Mouse (Mus musculus) common myeloid progenitor, adult 5-6 weeks (primary cell): ENCODE results near the gene Trpv2. TPM values are rescaled to one million over a fixed set of nuclear protein-coding genes. Genes with fewer than 3 reads are reported as not detected.

Experiments used
- ATAC-seq: replicated peaks from 2 replicates; pipeline ENCODE4 v1.8.0; 2016; ENCODE audit warnings: low read depth, mild to moderate bottlenecking, moderate TSS enrichment, inconsistent platforms; ENCODE audit not compliant: poor library complexity, severe bottlenecking
- total RNA-seq: library from RNA; stranded (forward); fragments of 200-1000, 187-1606 nt; gene quantifications from 2 replicates; pipeline ENCODE4 v1.2.3, GENCODE M21; 2017

The Trpv2 gene
- total RNA-seq: 13.0 and 15.9 TPM in 2 replicates

DNA sequence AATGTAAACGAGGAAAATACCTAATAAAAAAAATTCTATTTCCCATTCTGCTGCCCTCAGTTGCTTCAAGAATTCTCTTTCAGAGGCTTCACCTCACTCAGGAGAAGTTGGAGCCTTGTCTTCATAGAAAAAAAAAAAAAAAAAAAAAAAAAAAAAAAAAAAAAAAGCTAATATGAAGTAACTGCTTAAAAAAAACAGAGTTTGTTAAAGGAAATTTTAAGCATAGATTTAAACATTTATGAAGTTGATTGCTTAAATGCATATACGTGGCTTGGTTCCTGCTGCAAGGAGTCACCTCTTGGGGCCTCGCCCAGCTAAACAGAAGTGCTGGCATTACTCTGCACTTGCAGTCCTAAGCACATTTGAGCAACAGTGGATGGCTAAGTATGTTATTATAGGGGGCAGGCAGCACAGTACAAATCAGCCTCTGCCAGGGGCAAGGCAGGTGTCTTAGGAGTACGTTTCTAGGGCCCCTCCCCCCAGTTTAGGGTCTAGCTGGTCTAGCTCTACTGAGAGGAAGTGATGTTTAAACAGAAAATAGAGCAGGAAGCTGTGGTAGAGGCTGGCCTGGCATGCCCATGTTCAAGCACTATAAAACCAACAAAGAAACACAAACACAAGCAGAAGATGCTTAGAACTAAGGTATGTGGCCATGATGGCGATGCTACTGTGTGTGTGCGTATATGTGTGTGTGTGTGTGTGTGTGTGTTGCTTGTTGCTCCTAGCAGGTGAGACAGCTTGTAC is at the start of gene Trpv2:
Gene Trpv2 (plus strand): TSS at position 528 of the 744 bp plus-strand sequence.
- peak; percentile 43 for ATAC-seq

DNA sequence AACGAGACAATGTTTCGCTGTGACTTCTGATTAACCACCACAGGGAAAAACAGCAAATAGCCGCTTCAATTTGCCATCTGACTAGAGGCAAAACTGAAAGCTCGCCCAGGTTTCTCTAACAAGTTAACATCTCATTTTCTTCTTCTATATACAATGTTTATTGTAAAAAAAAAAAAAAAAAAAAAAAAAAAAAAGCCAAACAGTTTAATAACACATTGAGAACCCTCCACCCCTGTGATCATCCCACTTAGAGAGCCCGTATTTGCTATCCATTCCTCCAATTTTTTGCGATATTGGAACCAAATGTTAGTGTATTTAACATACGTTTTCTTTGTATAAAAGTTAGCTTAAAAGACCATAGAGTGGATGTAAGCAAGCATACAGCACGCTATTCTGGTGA is 37.2 kb upstream of the Trpv2 start:
- no peak for ATAC-seq

DNA sequence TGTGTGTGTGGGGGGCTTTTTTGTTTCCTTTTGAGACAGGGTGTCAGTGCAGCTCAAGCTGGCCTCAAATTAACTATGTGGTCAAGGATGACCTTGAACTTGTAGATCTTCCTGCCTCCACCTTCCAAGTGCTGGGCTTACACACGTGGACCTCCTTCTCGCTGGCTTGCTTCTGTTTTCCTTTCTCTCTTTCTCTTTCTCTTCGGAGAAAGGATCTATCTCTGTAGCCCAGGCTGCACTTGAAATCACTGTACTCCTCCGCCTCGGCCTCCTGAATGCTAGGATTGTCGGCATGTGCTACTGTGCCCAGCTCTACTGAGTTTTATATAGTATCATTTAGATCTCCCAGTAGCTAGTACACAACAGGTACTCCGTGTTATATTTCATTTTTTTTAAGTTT is 36.7 kb upstream of the Trpv2 start:
- ATAC-seq: no peak

DNA sequence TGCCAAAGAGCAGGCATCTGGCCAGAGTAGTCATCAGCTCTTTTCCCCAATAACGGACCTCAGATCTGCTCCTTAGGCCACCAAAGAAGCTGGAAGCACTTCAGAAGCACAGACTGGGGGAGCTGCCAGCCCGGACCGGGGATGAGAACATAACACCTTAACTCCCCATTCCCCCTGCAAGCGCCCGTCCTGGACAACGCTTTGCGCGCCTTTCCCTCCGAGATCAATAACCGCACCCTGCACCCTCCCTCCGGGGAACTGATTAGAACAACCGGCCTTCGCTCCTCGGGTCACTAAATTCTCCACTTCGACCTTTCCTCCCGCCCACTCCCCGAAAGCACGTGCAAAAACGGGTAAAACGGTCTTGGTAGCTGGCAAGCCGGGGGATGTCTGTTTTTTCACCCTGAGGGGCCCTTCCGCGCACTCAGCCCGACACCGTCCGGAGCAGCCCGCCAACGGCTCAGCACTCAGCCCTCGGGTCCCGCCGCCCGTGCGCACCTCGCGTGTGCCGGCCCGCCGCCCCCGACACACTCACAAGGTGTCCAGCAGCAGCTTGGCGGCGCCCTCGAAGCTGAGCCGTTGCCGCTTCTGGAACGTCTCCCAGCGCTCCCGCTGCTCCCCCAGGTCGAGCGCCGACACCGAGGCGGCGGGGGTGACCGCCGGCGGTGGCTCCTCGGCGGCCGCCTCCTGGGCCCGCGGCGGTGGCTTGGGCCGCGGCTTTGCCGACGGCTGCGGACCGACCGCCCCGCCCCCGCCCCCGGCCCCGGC is 35.8 kb upstream of the Trpv2 start:
- ATAC-seq: peak; percentile 42

DNA sequence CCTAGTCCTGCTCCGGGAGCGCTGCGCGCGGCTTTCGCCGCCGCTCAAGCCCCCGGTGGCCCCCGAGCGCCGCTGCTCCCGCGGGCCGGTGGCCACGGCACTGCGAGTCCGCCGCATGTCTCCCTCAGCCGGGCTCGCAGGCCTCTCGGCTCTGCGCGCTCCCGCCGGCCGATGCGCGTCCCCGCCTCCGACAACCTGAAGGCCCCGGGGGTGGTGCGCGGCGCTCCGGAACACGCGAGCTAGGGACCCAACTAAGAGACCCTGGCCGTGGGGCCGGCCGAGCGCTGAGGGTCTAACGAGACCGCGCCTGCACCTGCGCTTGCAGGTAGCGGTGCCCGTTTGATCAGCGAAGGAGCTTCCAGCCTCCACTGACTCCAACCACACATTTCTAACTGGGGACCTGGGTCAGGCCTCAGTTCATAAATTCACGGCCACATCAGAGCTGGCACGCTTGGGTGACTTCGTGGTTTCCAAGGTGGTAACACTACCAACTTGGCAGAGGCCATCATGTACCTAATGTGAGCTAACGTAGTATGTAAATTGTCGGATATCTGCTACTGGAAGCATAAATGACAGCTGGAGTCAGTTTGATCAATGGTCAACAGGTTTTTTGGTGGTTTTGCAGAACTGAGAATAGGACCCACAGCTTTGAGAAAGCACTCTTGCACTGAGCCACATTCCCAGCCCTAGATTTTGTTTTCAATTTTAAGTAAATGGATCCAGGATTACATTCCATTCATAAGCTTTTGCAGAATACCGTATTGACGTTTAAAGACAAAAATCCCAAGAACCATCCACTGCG is 35.0 kb upstream of the Trpv2 start, which contains the start of gene Cenpv:
Gene Cenpv (minus strand): TSS at position 173 of the 802 bp plus-strand sequence.
- ATAC-seq: peak; percentile 55; the same call in 1 of the 2 replicates

DNA sequence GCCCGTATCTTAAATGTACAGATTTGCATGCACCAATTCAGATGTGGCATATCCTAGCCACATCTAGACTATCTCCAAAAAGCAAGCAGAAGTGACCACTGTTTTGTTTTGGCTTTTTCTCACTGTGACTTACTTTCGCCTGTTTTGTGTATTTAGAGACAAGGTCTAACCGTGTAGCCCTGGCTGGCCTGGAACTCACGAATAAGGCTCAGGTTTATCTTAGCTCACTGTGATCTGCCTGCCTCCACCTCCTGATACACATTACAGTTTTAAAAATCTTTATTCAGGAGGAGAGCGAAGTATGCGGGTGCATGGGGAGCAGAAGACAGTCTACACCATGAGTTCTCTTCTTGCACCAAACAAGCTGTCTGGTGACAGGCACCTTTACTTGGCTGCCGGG is 34.1 kb upstream of the Trpv2 start:
- ATAC-seq: no peak

DNA sequence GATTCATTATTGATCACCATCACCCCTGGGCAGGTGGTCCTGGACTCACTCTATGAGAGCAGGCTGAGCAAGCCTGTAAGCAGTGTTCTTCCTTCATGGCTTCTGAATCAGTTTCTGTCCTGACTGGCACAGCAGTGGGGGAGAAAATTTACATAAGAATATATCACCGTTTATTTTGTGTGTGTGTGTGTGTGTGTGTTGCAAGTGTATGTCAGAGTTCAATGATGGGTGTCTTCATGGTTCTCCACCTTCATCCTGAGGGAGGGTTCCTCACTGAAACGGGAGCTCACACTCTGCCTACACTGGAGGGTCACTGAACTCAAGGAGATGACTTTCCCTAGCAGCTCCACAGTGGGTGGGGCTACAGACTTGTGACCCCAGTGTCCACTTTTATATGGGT is 33.3 kb upstream of the Trpv2 start:
- no peak for ATAC-seq

DNA sequence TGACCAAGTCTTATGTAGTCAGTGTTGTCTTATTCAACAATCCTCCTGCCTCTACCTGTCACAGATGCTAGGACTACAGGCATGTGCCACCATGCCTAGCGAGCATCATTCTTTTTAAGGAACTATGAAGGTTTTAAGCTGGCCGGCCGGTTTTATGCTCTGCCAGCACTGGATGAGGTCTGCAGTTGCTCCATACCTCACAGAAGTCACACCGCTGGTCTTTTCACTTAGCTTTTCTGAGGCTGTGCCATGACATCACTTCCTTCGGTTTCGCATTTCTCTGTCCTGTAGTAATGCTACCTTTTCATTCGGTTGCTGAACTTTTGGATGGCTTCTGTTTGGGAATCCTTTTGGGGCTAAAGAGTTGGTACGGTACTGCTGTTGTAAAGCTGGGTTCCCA is 32.7 kb upstream of the Trpv2 start:
- ATAC-seq: no peak

DNA sequence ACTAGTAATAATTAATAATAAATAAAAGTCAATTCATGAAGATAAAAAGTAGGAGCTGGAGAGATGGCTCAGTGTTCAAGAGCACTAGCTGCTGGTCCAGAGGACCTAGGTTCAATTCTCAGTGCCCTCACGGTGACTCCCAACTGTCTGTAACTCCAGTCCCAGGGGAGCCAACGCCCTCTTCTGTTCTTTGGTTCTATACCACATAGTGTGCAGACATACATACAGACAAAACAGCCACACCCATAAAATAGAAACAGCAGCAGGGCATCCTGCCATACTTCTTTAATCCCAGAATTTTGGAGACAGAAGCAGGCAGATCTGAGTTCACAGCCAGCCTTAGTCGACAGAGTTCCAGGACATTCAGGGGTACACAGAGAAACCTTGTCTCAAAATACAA is 30.3 kb upstream of the Trpv2 start:
- no peak for ATAC-seq

DNA sequence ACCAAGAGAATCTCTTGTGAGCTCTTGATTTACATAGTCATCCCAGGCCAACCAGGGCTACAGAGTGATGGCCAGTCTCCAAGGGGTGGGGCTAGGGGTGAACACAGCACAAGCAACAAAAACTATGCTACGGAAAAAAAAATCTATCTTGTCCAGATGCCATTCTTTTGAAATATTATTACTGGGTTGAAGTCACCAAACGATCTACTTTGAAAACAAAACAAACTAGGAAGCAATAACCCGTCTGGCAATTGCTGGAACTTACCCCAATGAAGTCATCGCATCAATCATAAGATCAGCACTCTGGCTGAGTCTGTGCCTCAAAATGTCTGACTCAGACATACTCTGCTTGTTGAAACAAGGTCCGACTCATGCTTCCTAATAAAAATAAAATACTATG is 24.5 kb upstream of the Trpv2 start:
- ATAC-seq: peak; percentile 14; the same call in 1 of the 2 replicates

DNA sequence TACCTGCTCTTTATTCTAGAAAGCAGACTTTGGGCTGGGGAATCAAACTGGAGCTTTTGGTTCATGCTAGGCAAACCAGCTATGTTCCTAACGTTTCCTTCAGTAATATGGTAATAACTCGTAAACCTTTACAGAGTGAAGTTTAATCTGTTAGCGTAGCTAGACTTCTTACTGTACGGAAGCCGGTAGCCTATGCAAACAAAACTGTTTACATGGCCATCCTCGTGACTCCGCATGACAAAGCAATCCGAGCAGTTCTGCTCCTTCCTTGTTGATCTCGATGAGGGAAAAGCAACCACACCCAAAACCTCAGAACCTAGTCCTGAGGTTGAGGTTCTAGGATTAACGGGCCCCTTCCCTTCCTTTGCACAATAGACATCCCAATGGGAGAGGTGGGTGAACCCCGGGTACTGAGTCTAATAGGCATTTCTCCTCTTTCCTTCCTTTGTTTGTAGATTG is 24.0 kb upstream of the Trpv2 start:
- peak; percentile 37 for ATAC-seq

DNA sequence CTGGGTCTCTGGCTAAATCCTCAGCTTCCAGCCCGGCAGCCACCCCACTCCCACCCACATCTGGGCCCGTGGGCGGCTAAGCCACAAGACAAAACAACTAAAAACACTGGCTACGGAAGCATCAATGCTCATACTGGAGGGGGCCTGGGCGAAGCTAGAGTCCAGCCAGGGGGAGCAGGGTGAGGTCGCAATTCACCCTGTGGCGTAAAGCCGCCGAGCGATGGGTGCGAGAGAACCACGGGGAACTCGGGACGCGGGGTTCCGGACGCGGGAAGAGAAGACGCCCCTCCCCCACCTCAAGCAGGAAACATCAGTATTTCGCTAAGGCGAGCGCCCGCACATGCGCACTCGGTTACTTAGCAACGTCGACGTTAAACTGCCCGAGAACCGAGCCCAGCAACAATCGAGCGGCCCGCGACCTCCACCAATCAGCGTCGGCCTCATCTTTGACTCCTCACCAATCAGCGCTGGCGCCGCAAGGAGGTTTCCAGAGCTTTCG is 23.5 kb upstream of the Trpv2 start, which contains the start of gene Ubb:
Gene Ubb (plus strand): TSS at position 445 of the 499 bp plus-strand sequence.
- ATAC-seq: peak; percentile 71

DNA sequence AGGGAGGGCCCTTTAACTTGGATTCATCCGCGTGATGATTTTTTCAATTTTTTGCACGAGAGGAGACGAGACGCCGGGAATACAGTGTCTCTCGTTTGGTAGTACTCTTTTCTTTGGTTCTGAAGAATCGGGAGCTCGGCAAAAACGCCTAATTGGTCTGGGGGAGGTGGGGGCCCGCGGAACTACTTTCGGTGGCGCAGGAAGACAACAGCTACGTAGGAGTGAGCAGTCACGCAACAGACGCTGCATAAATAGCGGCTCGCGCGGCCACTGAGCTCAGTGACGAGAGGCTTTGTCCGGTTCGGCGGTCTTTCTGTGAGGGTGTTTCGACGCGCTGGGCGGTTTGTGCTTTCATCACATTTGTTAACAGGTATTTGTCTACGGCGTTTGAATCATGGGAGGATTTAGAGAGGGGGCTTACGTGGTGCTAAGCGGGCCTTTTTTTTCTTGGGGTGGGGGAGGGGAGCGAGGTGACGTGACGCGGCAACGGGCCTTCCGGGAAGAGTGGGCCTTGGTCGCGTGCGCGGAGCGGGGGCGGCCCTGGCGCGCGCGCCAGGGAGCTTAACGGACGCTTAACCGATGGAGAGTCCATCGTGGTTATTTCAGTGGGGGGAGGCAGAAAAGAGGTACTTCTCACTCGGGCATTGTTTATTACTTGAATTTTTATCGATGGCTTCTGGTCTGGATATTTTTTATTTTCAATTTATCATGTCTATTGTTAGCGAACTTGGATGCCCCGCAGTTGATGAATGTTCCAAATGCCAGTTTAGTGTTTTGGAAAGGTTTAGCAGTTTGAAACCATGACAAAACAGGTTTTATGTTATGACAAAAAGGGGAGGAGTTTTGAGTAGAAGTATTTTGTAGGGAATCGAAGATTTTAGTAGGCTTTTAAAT is 22.8 kb upstream of the Trpv2 start:
- peak; percentile 56 for ATAC-seq

DNA sequence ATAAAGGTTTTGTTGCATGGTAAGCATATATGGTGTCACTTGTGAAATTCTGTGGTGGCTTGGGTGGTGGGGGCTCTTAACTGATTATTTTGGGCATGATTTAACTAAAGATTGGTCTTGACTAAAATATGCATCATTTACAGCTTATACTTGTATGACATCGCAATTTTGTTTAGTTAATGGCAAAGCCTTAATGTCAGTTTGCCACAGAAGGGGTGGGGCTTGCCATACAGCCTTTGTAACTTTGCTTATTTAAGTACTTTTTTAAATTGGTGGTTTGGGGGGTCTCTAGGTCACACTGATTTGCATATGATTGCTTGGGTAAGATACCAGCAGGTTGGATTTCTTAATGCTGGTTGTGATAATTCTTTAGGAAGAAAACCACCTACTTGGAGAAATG is 21.1 kb upstream of the Trpv2 start:
- no peak for ATAC-seq

DNA sequence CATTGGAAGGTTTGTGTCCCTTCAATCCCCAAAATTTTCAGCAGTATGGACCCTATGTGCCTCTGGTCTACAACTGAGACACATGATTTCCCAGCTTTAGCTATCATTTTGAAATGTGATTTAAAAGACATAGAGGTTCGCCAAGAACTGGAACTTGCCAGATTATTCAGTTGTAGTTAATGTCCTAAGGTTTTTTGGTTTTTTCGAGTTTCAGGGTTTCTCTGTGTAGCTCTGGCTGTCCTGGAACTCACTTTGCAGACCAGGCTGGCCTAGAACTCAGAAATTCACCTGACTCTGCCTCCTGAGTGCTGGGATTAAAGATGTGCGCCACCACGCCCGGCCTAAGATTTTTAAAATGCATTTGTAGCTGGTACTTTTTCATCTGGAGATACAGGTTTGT is 20.7 kb upstream of the Trpv2 start:
- no peak for ATAC-seq

DNA sequence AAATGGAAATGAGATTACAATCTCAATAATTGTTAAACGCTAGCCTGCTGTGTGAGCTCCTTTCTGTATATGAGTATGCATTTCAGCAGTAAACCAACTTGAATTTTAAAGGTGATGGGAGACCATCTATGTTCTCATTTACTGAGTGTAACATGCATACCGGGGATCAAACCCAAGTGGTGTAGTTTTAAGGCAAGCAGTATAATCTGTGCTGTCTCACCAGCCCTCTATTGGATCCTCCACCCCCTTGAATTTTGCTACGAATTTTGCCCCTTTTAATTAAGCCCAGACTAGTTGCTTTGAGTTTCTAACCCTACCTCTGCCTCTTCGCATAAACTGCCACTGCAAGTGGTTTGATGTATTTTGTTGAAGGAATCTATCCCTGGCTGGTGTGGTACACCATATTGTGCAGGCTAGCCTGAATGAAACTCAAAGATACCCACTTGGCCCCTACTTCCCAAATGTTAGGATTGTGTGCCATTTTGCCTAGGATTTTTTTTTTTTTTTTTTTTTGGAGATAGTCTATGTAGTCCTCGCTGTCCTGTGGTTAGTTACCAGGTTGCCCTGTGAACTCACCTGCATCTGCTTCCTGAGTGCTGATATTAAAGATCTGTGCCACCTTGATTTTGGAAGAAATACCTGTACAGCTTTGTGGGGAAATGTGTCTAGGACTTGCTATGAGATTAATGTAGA is 20.0 kb upstream of the Trpv2 start:
- no peak for ATAC-seq

DNA sequence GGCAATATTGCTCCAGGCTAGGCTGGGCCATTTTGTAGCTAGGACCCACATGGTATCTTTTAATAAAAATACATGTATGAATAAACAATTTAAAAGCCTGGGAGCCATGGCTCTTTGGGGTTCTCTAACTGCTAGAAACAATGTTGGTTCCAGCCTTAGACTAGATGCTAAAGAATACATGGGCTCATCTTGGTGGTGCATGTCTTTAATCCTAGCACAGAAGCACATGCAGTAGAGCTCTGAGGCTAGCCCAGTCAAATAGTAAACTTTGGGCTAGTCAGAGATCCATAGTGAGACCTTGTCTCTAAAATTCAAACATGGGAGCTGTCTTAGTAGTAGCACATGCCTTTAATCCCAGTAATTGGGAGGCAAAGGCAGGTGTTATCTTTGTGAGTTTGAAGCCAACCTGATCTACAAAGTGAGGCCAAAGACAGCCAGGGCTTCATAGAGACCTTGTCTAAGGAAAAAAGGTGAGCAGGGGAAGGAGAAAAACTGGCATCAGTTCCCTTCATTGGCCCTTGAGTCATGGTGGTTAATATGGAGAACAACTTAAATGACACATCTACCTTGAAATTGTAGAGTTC is 19.3 kb upstream of the Trpv2 start:
- no peak for ATAC-seq

DNA sequence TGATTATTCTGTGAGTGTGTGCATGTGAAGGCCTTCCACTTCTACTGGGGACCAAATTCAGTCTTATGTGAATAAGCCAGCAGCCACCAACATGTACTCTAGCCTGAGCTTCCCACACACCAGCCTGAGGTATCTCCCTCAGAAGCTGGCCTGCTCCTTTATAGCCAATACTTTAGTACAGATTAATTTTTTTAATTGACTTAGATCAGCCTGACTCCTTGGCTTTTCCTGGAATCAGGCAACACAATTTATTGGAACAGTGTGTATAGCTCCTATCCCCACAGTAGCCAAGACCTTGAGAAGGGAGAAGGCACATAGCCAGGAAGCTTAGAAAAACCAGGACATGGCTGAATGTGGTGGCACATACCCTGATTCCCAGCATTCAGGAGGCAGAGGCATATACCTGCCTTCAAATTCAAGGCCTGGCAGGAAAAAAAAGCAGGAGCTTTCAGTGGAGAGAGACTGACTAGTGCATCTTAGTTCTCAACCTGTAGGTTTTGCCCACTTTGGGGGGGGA is 18.3 kb upstream of the Trpv2 start:
- ATAC-seq: no peak
